Mouse (Mus musculus): ENCODE results near the gene Slc9a2. TPM values are rescaled to one million over a fixed set of nuclear protein-coding genes. Genes with fewer than 3 reads are reported as not detected.

Slc9a2 gene
- polyA plus RNA-seq, 1 experiment = 6.9 TPM

DNA sequence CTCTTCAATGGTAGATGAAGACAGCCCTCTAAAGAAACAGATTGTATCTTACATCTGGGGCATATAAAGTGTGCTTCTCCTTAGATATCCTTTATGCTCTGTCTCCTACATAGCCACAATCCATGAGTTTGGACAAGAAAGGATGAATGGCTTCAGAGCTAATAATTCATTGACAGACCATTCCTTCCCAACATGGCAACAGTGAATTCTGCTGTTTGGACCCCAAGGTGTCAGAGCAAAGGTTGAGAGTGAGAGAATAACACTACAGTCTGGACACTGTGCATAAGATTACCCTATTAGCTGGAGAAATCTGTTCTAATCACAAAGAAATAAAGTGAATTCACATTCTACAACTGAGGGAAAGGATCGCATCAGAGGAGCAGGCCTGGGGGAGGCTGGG, 115.1 kb downstream of the Slc9a2 start:
- TF ChIP-seq FOSL1 (IDR thresholded peaks at IDR 0.05; ENCODE audit: insufficient read depth, low read length, poor library complexity, severe bottlenecking) (no peak), MYOD1 (IDR thresholded peaks at IDR 0.05; ENCODE audit: control insufficient read depth, insufficient read length, low read depth) (no peak), MYOG (IDR thresholded peaks at IDR 0.05; ENCODE audit: control insufficient read depth, extremely low read depth, insufficient read length) (no peak), CTCF (IDR thresholded peaks at IDR 0.05; ENCODE audit: control insufficient read depth, insufficient read depth, insufficient read length) (no peak), USF1 (IDR thresholded peaks at IDR 0.05; ENCODE audit: low read depth) (no peak), CEBPB (IDR thresholded peaks at IDR 0.05; ENCODE audit: low read depth) (no peak), MAX (IDR thresholded peaks at IDR 0.05) (no peak)
- H3ac ChIP-seq (ENCODE audit: control insufficient read depth, insufficient read length, low read depth) = no peak overlapping the region
- H3K79me3 ChIP-seq (ENCODE audit: low read depth) = no peaks in the 10 kb centered on the region

DNA sequence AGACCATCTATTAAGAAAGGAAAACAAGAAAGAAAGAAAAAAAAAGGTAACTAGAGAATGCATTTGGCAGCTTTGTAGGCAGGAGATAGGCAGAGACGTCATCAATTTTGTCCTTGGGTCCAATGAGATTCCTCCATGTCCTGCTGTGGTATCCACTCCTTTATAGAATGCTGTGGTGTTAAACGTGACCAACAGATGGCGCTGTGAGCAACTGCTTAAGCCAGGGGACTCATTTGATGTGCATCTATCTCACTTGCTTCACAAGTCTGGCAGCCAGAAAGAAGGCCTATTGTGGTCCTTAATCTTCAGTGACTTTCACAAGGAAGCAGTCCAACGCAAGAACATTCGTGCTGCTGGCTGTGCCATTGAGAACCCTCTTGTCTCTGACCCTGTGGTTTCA, 117.0 kb downstream of the Slc9a2 start:
- Histone ChIP-seq H3K4me3 (ENCODE audit: insufficient read depth, poor library complexity, severe bottlenecking) (no peak overlapping the region), H3ac (ENCODE audit: control insufficient read depth, insufficient read length, low read depth) (no peak overlapping the region), H3K79me2 (ENCODE audit: control insufficient read depth, insufficient read depth) (no peaks in the 10 kb centered on the region), H3K27me3 (ENCODE audit: control insufficient read depth, insufficient read depth, insufficient read length) (no peaks in the 10 kb centered on the region), H3K79me3 (ENCODE audit: low read depth) (no peaks in the 10 kb centered on the region), H3K36me3 (ENCODE audit: control insufficient read depth, insufficient read depth) (no peaks in the 10 kb centered on the region)
- TF ChIP-seq CEBPB (IDR thresholded peaks at IDR 0.05; ENCODE audit: low read depth) (no peak), CTCF (IDR thresholded peaks at IDR 0.05; ENCODE audit: control insufficient read depth, insufficient read depth, insufficient read length) (peak; percentile 44)

More for the DNA sequence above, 115.1 kb downstream of the Slc9a2 start:
- Histone ChIP-seq H3K4me3 (ENCODE audit: insufficient read depth, poor library complexity, severe bottlenecking) (no peak overlapping the region), H3K27me3 (ENCODE audit: control insufficient read depth, insufficient read depth, insufficient read length) (no peaks in the 10 kb centered on the region), H3K79me2 (ENCODE audit: control insufficient read depth, insufficient read depth) (no peaks in the 10 kb centered on the region), H3K36me3 (ENCODE audit: control insufficient read depth, insufficient read depth) (no peaks in the 10 kb centered on the region)

DNA sequence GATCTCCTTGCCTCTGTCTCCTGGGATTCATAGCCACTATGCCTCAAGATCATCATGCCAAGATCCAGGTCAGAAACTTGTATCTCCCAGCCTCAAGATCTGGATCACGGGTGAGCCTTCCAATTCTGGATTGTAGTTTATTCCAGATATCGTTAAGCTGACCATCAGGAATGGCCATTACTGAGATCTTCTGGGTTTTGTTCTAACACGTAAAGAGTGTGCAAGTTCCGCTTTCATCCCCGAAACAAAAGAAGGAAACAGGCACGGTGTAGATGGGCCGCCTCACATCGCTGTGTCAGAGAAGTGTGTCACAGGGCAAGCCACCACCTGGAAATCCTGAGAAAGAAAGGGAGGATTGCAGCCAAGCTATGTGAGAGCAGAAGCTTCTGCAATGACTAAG, 118.7 kb downstream of the Slc9a2 start:
- no peaks in the 10 kb centered on the region for H3K79me2 ChIP-seq (ENCODE audit: control insufficient read depth, insufficient read depth)
- no peak overlapping the region for H3ac ChIP-seq (ENCODE audit: control insufficient read depth, insufficient read length, low read depth)
- no peaks in the 10 kb centered on the region for H3K36me3 ChIP-seq (ENCODE audit: control insufficient read depth, insufficient read depth)
- TF ChIP-seq MAX (IDR thresholded peaks at IDR 0.05) (no peak), FOSL1 (IDR thresholded peaks at IDR 0.05; ENCODE audit: insufficient read depth, low read length, poor library complexity, severe bottlenecking) (no peak), MYOD1 (IDR thresholded peaks at IDR 0.05; ENCODE audit: control insufficient read depth, insufficient read length, low read depth) (no peak), MYOG (IDR thresholded peaks at IDR 0.05; ENCODE audit: control insufficient read depth, extremely low read depth, insufficient read length) (no peak), USF1 (IDR thresholded peaks at IDR 0.05; ENCODE audit: low read depth) (no peak), CTCF (IDR thresholded peaks at IDR 0.05; ENCODE audit: control insufficient read depth, insufficient read depth, insufficient read length) (no peak), CEBPB (IDR thresholded peaks at IDR 0.05; ENCODE audit: low read depth) (no peak)
- H3K4me3 ChIP-seq (ENCODE audit: insufficient read depth, poor library complexity, severe bottlenecking) = no peak overlapping the region
- no peaks in the 10 kb centered on the region for H3K79me3 ChIP-seq (ENCODE audit: low read depth)
- H3K27me3 ChIP-seq (ENCODE audit: control insufficient read depth, insufficient read depth, insufficient read length) = no peaks in the 10 kb centered on the region

DNA sequence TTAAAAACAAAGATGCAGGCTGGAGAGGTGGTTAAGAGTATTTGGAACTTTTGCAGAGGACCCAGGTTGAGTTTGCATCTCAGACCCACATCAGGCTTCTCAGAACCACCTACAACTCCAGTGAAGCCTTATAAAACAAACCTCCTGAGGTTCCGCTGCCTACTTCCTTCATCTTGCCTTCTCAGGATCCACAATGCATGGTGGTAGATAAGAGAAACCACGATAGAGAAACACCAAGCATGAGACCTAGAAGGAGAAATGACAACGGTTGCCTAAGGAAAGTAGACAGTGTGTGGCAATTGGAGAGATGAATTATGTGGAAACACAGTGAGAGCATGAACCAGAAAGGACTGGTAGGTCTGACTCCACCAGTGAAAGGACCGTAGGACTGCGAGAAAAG, 120.5 kb downstream of the Slc9a2 start:
- no peak for TF ChIP-seq CEBPB (IDR thresholded peaks at IDR 0.05; ENCODE audit: low read depth)
- no peak for TF ChIP-seq MYOD1 (IDR thresholded peaks at IDR 0.05; ENCODE audit: control insufficient read depth, insufficient read length, low read depth)
- no peak for TF ChIP-seq FOSL1 (IDR thresholded peaks at IDR 0.05; ENCODE audit: insufficient read depth, low read length, poor library complexity, severe bottlenecking)
- TF ChIP-seq MAX (IDR thresholded peaks at IDR 0.05) = no peak
- no peak for TF ChIP-seq MYOG (IDR thresholded peaks at IDR 0.05; ENCODE audit: control insufficient read depth, extremely low read depth, insufficient read length)
- TF ChIP-seq CTCF (IDR thresholded peaks at IDR 0.05; ENCODE audit: control insufficient read depth, insufficient read depth, insufficient read length) = no peak
- no peak for TF ChIP-seq USF1 (IDR thresholded peaks at IDR 0.05; ENCODE audit: low read depth)
- Histone ChIP-seq H3ac (ENCODE audit: control insufficient read depth, insufficient read length, low read depth) (no peak overlapping the region), H3K79me3 (ENCODE audit: low read depth) (no peaks in the 10 kb centered on the region), H3K4me3 (ENCODE audit: insufficient read depth, poor library complexity, severe bottlenecking) (no peak overlapping the region), H3K36me3 (ENCODE audit: control insufficient read depth, insufficient read depth) (no peaks in the 10 kb centered on the region), H3K27me3 (ENCODE audit: control insufficient read depth, insufficient read depth, insufficient read length) (no peaks in the 10 kb centered on the region), H3K79me2 (ENCODE audit: control insufficient read depth, insufficient read depth) (no peaks in the 10 kb centered on the region)

GRCm38 (mm10) chr1:40802759-40803158, 122.4 kb downstream of the Slc9a2 start:
- H3K36me3 ChIP-seq (ENCODE audit: control insufficient read depth, insufficient read depth) = no peaks in the 10 kb centered on the region
- H3ac ChIP-seq (ENCODE audit: control insufficient read depth, insufficient read length, low read depth) = no peak overlapping the region
- no peak overlapping the region for H3K4me3 ChIP-seq (ENCODE audit: insufficient read depth, poor library complexity, severe bottlenecking)
- no peaks in the 10 kb centered on the region for H3K27me3 ChIP-seq (ENCODE audit: control insufficient read depth, insufficient read depth, insufficient read length)
- no peaks in the 10 kb centered on the region for H3K79me3 ChIP-seq (ENCODE audit: low read depth)
- no peak for TF ChIP-seq MAX (IDR thresholded peaks at IDR 0.05)
- TF ChIP-seq MYOD1 (IDR thresholded peaks at IDR 0.05; ENCODE audit: control insufficient read depth, insufficient read length, low read depth) = no peak
- TF ChIP-seq USF1 (IDR thresholded peaks at IDR 0.05; ENCODE audit: low read depth) = no peak
- TF ChIP-seq MYOG (IDR thresholded peaks at IDR 0.05; ENCODE audit: control insufficient read depth, extremely low read depth, insufficient read length) = no peak
- peak; percentile 26 for TF ChIP-seq CTCF (IDR thresholded peaks at IDR 0.05; ENCODE audit: control insufficient read depth, insufficient read depth, insufficient read length)
- H3K79me2 ChIP-seq (ENCODE audit: control insufficient read depth, insufficient read depth) = no peaks in the 10 kb centered on the region

GRCm38 (mm10) chr1:40804118-40804517, 123.7 kb downstream of the Slc9a2 start:
- Histone ChIP-seq H3ac (ENCODE audit: control insufficient read depth, insufficient read length, low read depth) (no peak overlapping the region), H3K4me3 (ENCODE audit: insufficient read depth, poor library complexity, severe bottlenecking) (no peak overlapping the region)
- TF ChIP-seq CEBPB (IDR thresholded peaks at IDR 0.05; ENCODE audit: low read depth) (no peak), USF1 (IDR thresholded peaks at IDR 0.05; ENCODE audit: low read depth) (no peak), MAX (IDR thresholded peaks at IDR 0.05) (no peak), MYOG (IDR thresholded peaks at IDR 0.05; ENCODE audit: control insufficient read depth, extremely low read depth, insufficient read length) (no peak), CTCF (IDR thresholded peaks at IDR 0.05; ENCODE audit: control insufficient read depth, insufficient read depth, insufficient read length) (no peak), MYOD1 (IDR thresholded peaks at IDR 0.05; ENCODE audit: control insufficient read depth, insufficient read length, low read depth) (no peak), FOSL1 (IDR thresholded peaks at IDR 0.05; ENCODE audit: insufficient read depth, low read length, poor library complexity, severe bottlenecking) (no peak)

More at GRCm38 (mm10) chr1:40804118-40804517, 123.7 kb downstream of the Slc9a2 start:
- no peaks in the 10 kb centered on the region for H3K36me3 ChIP-seq (ENCODE audit: control insufficient read depth, insufficient read depth)
- no peaks in the 10 kb centered on the region for H3K79me2 ChIP-seq (ENCODE audit: control insufficient read depth, insufficient read depth)
- H3K79me3 ChIP-seq (ENCODE audit: low read depth) = no peaks in the 10 kb centered on the region
- no peaks in the 10 kb centered on the region for H3K27me3 ChIP-seq (ENCODE audit: control insufficient read depth, insufficient read depth, insufficient read length)

All from C2C12 (cell line).